Mouse (Mus musculus) frontal cortex, postnatal 36 days (tissue): ENCODE measurements around the gene Scrn1.
A peak's percentile ranks its signal among the peaks of the same experiment; 100 is the strongest.

Source experiments
- DNase-seq, 2 experiments: peaks; one replicate each; pipeline ENCODE4 v3.0.0; 2022; ENCODE audit warnings: low spot score in 2 of 2

Scrn1 gene

DNA sequence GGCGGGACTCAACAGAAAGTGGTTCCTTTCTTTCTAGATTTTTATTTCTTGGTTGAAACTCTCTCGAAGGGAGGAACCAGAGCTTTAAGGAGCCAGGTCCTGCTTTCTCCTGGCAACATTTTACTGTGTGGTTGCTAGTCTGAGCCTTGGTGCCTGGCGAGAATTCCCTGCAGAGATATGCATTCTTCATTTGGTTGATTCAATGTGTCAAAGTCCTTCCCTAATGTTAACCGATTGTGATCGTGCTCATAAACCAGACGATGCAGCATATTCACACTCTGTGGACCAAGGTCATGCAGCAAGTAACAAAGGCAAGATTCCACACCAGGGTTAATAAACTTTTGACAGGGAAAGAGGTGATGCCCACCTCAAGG lies 244 bp upstream of the Scrn1 start:
- no peak for DNase-seq

DNA sequence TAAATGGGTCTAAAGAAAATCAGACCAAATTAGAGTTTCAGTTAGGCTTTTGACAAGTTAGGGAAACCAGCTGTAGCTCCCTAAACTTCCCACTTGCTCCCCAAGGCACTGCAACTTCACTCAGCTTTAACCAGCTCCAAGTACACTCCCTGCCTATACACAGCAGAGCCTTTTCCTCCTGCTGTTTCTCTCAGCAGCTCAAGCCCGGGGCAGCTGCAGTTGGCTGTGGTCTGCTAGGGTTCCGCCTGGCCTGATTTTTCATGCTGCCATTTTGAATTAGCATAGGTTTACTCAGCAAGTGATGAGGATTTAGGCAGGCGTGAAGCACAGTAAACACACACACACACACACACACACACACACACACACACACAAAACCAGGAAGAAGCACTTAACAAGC lies 1.3 kb downstream of the Scrn1 start:
- DNase-seq, result peak in 1 of 2 experiments; percentile 47

- no peak for DNase-seq
These were observed 1.7 kb downstream of the Scrn1 start for GRCm38 (mm10) chr6:54564506-54564991.

DNA sequence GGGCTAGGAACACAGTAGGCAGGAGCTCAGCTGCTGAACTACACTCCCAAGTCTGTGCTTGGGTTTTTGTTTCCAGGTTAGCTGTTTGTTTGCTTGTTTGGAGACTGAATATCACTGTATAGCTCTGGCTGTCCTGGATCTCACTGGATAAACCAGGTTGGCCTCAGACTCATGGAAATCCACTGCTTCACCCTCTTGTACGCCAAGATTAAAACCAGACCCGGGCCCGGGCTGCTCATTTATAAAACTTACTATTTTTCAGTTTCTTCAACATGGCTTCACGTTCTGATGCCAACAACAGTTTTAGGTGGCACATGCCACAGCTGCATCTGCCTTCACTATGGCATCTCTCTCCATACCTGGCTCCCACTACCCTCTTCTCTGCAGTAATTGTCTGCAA lies 2.7 kb downstream of the Scrn1 start:
- no peak for DNase-seq

DNA sequence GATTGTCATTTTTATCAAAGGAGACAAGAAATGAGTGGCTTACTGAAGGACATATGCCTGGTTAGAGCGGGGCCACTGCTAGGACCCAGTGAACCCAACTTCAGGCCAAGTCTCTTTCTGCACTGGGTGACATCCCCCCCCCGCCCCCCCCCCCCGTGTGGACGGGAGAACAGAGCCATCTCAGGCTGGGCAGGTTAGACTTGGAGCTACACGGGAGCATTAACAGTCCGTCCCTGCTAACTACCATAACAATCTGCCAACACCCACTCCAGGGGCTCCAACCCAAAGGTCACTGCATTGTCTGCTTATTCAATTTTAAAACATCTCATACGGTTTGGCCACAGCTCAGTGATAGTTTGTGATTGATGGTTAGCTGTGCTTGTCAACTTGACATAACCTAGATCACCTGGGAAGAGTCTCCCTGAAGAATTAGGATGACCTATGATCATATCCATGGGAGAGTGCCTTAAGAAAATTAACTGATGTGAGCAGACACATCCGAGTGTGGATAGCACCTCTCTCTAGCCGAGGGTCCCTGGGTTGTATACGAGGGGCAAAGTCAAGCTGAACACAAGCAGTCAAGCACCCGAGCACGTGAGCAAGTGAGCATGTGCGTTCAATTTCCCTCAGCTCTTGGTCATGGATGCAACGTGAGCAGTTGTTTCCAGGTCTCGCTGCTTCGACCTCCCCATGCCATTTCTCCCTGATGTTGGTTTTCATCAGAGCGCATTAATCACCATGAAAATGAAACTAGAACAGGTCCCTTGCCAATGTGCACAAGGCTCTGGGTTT lies 4.1 kb downstream of the Scrn1 start:
- no peak for DNase-seq

DNA sequence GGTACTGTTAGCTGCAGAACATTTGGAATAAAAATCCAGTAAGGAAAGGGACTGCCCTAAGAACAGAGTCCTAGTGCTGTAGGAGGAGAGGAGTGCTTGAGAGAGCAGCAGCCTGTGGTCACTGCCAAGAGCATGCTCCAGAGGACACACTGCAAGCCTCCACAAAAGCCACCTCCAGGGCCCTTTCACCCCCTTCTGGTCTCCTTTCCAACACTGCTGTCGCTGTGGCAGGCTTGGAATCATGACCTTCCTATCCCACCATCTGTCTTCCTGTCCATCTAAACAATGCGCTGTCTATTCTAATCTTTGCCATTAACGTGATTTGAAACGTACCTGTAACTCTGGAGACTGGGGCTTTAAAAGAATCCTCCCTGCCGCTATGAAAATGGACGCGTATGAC lies 7.8 kb downstream of the Scrn1 start:
- no peak for DNase-seq

- DNase-seq, result no peak
These were observed 8.6 kb downstream of the Scrn1 start for GRCm38 (mm10) chr6:54557671-54558070.

- DNase-seq, result no peak
These were observed 10.5 kb downstream of the Scrn1 start for GRCm38 (mm10) chr6:54555816-54556215.

DNA sequence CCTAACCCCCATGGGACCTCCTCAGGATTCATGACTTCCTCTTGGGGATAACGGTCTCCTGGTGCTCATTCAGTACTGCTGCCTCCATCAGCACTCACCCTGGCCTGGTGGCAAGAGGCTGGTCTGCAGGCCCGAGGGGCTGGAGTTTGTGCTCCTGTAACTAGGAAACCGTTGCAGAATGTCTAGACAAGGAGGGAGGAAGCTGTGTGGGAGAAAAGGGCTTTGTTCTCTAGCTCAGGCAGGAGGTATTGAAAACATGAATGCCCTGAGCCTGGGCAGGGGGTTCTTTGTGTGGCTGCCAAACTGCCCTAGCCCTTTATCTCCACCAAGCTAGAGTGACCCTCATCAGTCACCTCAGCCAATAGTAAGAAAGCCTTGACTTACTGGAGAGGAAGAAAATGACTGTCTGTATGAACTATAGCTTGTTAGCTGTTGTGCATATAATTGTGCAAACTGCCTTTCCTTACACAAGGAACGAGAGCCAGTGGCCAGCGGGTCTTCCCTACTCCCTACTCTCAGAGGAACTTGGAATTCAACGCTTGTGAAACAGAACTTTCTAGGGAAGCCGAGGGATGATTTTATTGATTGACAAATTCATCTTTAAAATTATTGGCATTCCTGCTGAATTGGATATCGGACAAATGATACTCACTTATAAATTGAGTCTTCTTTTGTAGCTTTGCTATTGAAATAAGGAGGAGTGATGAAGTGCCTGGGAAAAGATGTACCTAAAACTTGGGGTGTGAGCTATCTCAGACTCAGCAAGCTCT lies 11.8 kb downstream of the Scrn1 start:
- no peak for DNase-seq

DNA sequence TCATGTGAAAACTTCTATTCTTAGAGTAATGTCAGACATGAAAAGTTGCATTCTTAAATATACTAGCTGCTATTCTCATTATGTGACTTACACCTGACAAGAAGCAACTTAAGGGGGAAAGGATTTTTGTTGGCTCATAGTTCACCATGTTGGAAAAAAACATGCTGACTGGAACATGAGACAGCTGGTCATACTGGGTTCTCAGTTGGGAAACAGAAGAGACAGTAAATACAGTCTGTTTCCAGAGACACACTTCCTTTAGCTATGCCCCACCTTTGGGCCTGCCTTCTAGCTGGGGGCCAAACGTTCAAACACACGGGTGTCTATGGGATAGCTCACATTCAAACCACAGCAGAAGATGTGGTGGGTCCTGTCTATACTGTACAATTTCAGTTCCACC lies 12.7 kb downstream of the Scrn1 start:
- no peak for DNase-seq

- no peak for DNase-seq
These were observed 13.4 kb downstream of the Scrn1 start for GRCm38 (mm10) chr6:54552721-54553413.

GRCm38 (mm10) chr6:54550801-54551323 lies 15.4 kb downstream of the Scrn1 start:
- no peak for DNase-seq

- no peak for DNase-seq
These were observed 17.0 kb downstream of the Scrn1 start for GRCm38 (mm10) chr6:54549311-54549710.

DNA sequence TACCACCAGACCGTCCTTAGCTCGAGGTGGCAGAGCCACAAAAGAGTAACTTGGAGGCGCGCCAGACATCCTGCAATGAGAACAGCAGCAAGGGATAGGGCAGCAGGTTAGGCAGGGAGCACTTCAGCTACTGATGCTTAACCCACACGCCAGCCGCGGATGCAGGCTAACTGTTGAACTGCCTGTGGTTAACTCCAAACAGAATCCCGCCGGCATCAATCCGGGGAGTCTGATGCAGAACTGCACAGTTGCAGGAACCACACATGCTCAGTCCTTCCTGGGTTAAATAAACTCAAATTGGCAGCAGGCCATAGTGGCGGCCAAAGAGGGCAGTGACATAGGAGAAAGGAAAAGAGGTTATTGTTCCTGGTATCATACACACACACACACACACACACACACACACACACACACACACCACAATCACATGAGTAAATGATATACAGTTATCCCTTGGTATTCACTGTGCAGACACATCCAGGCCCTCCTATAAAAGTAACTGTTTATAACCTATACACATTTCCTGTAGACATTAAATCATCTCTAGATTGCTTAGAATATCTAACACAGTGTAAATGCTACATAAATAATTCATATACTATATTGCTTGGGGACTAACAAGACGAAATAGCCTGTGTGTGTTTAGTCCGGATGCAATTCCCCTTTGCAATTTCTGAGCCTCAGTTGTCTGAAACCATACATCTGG lies 17.8 kb downstream of the Scrn1 start:
- DNase-seq, result no peak

DNA sequence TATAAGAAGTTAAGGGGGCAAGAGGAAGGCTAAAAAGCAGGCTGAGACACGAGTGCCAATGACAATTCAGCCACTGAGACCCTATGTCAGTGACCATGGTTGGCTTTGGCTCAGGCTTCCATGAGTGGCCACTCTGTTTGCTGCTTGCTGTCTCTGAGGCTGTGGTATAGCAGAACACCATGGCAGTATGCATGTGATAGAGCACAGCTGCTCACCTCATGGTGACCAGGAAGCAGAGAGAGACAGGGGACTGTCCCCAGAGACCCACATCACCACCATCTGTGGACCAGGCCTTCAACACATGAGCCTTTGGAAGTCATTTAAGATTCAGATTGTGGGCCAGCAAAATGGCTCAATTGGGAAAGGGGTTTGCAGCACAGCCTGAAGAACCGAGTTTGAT lies 22.6 kb downstream of the Scrn1 start:
- no peak for DNase-seq

DNA sequence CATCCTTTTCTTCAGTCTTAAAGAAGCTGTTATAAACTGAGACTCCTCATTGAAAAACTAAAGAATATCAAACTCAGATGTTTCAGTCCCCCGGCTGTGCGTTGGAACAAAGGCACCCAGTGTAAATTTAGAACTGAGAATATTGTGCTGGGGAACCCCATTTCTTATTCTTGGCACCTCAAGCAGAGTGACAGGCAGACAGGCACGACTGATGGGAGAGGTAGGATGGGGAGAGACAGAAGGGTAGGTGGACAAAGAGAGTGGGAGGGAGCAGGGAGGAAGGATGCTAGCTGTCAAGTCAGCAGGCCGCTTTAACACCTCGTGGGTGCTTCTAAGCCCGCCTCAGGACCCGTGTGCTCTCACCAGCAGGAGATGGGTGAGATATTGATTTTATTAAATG lies 23.5 kb downstream of the Scrn1 start:
- no peak for DNase-seq

- no peak for DNase-seq
These were observed 25.9 kb downstream of the Scrn1 start for GRCm38 (mm10) chr6:54540252-54540887.

DNA sequence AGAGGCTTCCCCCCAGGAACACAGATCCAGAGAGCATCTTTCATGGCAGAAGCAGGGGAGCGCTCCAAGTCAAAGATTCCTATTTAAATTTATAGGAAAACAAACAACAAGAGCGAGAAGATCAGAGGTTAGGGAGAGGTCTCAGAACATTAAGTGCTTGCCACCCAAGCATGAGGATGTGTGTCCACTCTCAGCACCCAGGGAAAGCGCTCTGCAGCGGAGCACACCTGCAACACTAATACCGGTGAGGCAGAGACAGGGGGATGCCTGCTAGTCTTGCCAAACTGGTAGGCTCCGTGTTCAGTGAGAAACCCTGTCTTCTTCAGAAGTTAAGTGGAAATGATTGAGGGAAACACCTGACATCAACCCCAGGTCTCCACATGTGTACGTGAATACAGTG lies 26.9 kb downstream of the Scrn1 start:
- DNase-seq, result no peak

DNA sequence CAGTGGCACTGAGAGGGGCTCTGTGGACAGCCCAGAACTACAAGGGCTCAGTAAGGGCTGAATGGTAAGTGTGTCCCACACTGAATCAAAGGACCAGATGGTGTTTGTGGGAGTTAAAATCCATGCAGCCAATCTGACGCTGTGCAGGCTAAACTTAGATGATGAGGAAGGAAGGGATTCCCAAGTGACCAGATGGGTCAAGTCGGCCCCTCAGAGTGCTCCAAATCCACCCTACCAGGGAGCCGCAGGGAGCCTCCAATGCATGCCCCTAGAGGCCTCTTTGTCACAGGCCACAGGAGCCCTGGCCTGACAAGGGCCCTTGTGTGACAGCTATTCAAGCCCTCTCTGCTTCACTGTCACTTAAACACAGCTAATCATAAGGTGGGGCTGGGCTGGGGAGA lies 27.5 kb downstream of the Scrn1 start:
- peak in 1 of 2 experiments; percentile 59 for DNase-seq

- no peak for DNase-seq
These were observed 29.2 kb downstream of the Scrn1 start for GRCm38 (mm10) chr6:54537053-54537452.

- DNase-seq, result no peak
These were observed 30.8 kb downstream of the Scrn1 start for GRCm38 (mm10) chr6:54535485-54535884.
